11 mouse cellular contexts compared by ENCODE assay signal in the genomic region with DNA sequence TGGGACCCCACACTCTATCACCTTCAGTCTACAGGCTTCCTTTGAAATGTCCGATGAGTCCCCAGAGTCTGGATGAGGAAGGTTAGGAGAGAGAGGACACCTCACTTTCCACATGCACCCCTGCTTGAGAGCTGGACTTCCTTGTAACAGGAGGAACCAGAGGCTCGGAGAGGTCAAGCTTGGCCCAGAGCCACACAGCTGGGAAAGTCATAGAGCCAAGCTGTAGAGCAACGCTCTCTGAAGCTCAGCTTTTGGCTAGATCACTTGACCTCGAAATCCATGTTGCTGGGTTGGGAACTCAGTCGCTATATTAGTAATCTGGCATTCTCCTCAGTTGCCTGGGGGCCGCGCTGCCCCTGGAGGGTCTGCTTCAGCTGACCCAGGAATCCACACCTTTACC. TPM values are rescaled to one million over a fixed set of nuclear protein-coding genes. Genes with fewer than 3 reads are reported as not detected.
DNase-seq lines count a peak whose midpoint lies in the region; ATAC-seq lines count a peak whose summit lies in the region.
"Had no signal": no experiment of that assay in that cellular context is flagged by ENCODE, and none has a peak within 500 bp of the region (broad histone marks: within the 10 kb centered on the region; RNA-seq: fewer than 3 reads in every experiment).

No protein-coding gene starts in this region.

- H3K36me3 ChIP-seq in embryonic facial prominence, embryonic 12.5 days = peaks cover 29% of the 10 kb centered on the region
- peaks cover 95% of the 10 kb centered on the region for H3K36me3 ChIP-seq in embryonic facial prominence, embryonic 10.5 days (replicated peaks)

- no peak for ATAC-seq in embryonic facial prominence, embryonic 12.5 days (ENCODE audit: insufficient number of reproducible peaks, insufficient read depth, low FRiP score, low TSS enrichment)
- no peak for ATAC-seq in erythroblast, adult 5-6 weeks (replicated peaks; ENCODE audit: low FRiP score, poor library complexity, severe bottlenecking)

- no peak overlapping the region for H3K27ac ChIP-seq in embryonic facial prominence, embryonic 12.5 days
- H3K27ac ChIP-seq in embryonic facial prominence, embryonic 10.5 days (replicated peaks) = no peak overlapping the region
- H3K27ac ChIP-seq: limb, embryonic 12.5 days had no signal

- intact Hi-C loops in gastrocnemius, postnatal 36 days (cut with DNase I) = loop anchor here (10.0 kb wide), 1 partner anchor 62 kb away; no protein-coding TSS in a partner anchor

- H3K27me3 ChIP-seq in embryonic facial prominence, embryonic 12.5 days = no peaks in the 10 kb centered on the region
- H3K27me3 ChIP-seq in embryonic facial prominence, embryonic 10.5 days (replicated peaks; ENCODE audit: low read depth, poor library complexity, severe bottlenecking) = no peaks in the 10 kb centered on the region
- H3K27me3 ChIP-seq: limb, embryonic 12.5 days had no signal

- H3K9ac ChIP-seq in embryonic facial prominence, embryonic 12.5 days = 0 out of 2 replicates have a peak overlapping the region, but pooled peaks have one; percentile 0
- H3K9ac ChIP-seq: limb, embryonic 12.5 days had no signal

- H3K4me2 ChIP-seq in embryonic facial prominence, embryonic 12.5 days (replicated peaks) = no peak overlapping the region
- H3K4me2 ChIP-seq: limb, embryonic 12.5 days had no signal

- H3K9me3 ChIP-seq in embryonic facial prominence, embryonic 12.5 days = no peaks in the 10 kb centered on the region
- H3K9me3 ChIP-seq in embryonic facial prominence, embryonic 10.5 days = no peaks in the 10 kb centered on the region
- H3K9me3 ChIP-seq: limb, embryonic 12.5 days had no signal

- 89% methylated on average over 7 of the region's 7 CpGs for WGBS in embryonic facial prominence, embryonic 12.5 days
- 93% methylated on average over 7 of the region's 7 CpGs for WGBS in embryonic facial prominence, embryonic 10.5 days

- DNase-seq in embryonic facial prominence, embryonic 10.5 days (ENCODE audit: low spot score) = no peak
- peak; percentile 69 for DNase-seq in NIH3T3 (ENCODE audit: low read depth)
- DNase-seq in gastrocnemius, postnatal 36 days = peak; percentile 65 to 84
- DNase-seq in kidney, postnatal 25 days = peak; percentile 72 to 81
- no peak for DNase-seq in urinary bladder, postnatal 25 days (ENCODE audit: low spot score)
- no peak for DNase-seq in spleen, adult 18-20 months
- DNase-seq: B cell, adult 2 months; thymus, postnatal 14 days had no signal

- H3K4me1 ChIP-seq in embryonic facial prominence, embryonic 12.5 days = peaks cover 12% of the 10 kb centered on the region
- H3K4me1 ChIP-seq in embryonic facial prominence, embryonic 10.5 days = peaks cover 6% of the 10 kb centered on the region

- H3K4me3 ChIP-seq in embryonic facial prominence, embryonic 12.5 days = no peak overlapping the region
- no peak overlapping the region for H3K4me3 ChIP-seq in embryonic facial prominence, embryonic 10.5 days
- H3K4me3 ChIP-seq: limb, embryonic 12.5 days had no signal

RNA-seq across cellular contexts. Expression of gene Dusp1, which starts 14.9 kb away (rescaled TPM):
- polyA plus RNA-seq in embryonic facial prominence, embryonic 12.5 days (2016; fragmentation: Nextera tagmentation; extraction: Ambion mirVana) = 19.4 and 20.6 TPM in 2 replicates
- 22.5 and 23.3 TPM in 2 replicates for polyA plus RNA-seq in embryonic facial prominence, embryonic 10.5 days (2016; fragmentation: Nextera tagmentation; extraction: Ambion mirVana)
- total RNA-seq in gastrocnemius, postnatal 36 days (2021) = 100 to 1,000 TPM in 1 of 2 experiments, 10 to 100 TPM in 1; 74.6 to 112 TPM
- total RNA-seq in erythroblast, adult 5-6 weeks (2015; ENCODE audit: low replicate concordance) = 54.8 and 66.0 TPM in 2 replicates
- total RNA-seq in erythroblast, adult 5-6 weeks (2017; ENCODE audit: low replicate concordance) = 9.5 and 13.1 TPM in 2 replicates

RNA-seq across cellular contexts. Expression of gene Ergic1, which starts 15.5 kb away (rescaled TPM):
- polyA plus RNA-seq in embryonic facial prominence, embryonic 12.5 days (2016; fragmentation: Nextera tagmentation; extraction: Ambion mirVana) = 102 and 103 TPM in 2 replicates
- polyA plus RNA-seq in embryonic facial prominence, embryonic 10.5 days (2016; fragmentation: Nextera tagmentation; extraction: Ambion mirVana) = 107 and 109 TPM in 2 replicates
- 10 to 100 TPM; 47.2 to 51.5 TPM for total RNA-seq in gastrocnemius, postnatal 36 days (2021)
- 23.4 and 26.1 TPM in 2 replicates for total RNA-seq in erythroblast, adult 5-6 weeks (2015; ENCODE audit: low replicate concordance)
- total RNA-seq in erythroblast, adult 5-6 weeks (2017; ENCODE audit: low replicate concordance) = 2.1 and 10.3 TPM in 2 replicates

Comparison
In these comparisons a context has a peak if more than half of its experiments do, and no peak if none do; other contexts are left out.
1. DNase-seq: peak in NIH3T3 (single experiment), gastrocnemius, postnatal 36 days (2 of 2) and kidney, postnatal 25 days (2 of 2); none in embryonic facial prominence, embryonic 10.5 days (single experiment), urinary bladder, postnatal 25 days (single experiment) and spleen, adult 18-20 months (0 of 2).